Mouse (Mus musculus): ENCODE results near the gene Mcts2.

The Mcts2 gene

GRCm38 (mm10) chr2:152703596-152704255, 16.9 kb downstream of the Mcts2 start:
- no peak for DNase-seq (ENCODE audit: low read depth, low spot score)
- peaks cover 15% of the 10 kb centered on the region for H3K36me3 ChIP-seq (ENCODE audit: control insufficient read depth, insufficient read depth, low read length, poor library complexity, severe bottlenecking)
- H3K27me3 ChIP-seq (ENCODE audit: control insufficient read depth, insufficient read depth, low read length, poor library complexity, severe bottlenecking) = no peaks in the 10 kb centered on the region

- Histone ChIP-seq H3K36me3 (ENCODE audit: control insufficient read depth, insufficient read depth, low read length, poor library complexity, severe bottlenecking) (peaks cover 15% of the 10 kb centered on the region), H3K27me3 (ENCODE audit: control insufficient read depth, insufficient read depth, low read length, poor library complexity, severe bottlenecking) (no peaks in the 10 kb centered on the region)
- DNase-seq (ENCODE audit: low read depth, low spot score) = no peak
These were observed 17.4 kb downstream of the Mcts2 start for GRCm38 (mm10) chr2:152704256-152704605.

GRCm38 (mm10) chr2:152704811-152705370, 18.1 kb downstream of the Mcts2 start:
- Histone ChIP-seq H3K27me3 (ENCODE audit: control insufficient read depth, insufficient read depth, low read length, poor library complexity, severe bottlenecking) (no peaks in the 10 kb centered on the region), H3K36me3 (ENCODE audit: control insufficient read depth, insufficient read depth, low read length, poor library complexity, severe bottlenecking) (peaks cover 15% of the 10 kb centered on the region)
- no peak for DNase-seq (ENCODE audit: low read depth, low spot score)

- H3K36me3 ChIP-seq (ENCODE audit: control insufficient read depth, insufficient read depth, low read length, poor library complexity, severe bottlenecking) = peaks cover 10% of the 10 kb centered on the region
- no peak for DNase-seq (ENCODE audit: low read depth, low spot score)
These were observed 19.2 kb downstream of the Mcts2 start for GRCm38 (mm10) chr2:152705993-152706571.

GRCm38 (mm10) chr2:152707186-152707585, 20.4 kb downstream of the Mcts2 start:
- Histone ChIP-seq H3K36me3 (ENCODE audit: control insufficient read depth, insufficient read depth, low read length, poor library complexity, severe bottlenecking) (peaks cover 10% of the 10 kb centered on the region), H3K27me3 (ENCODE audit: control insufficient read depth, insufficient read depth, low read length, poor library complexity, severe bottlenecking) (no peaks in the 10 kb centered on the region)
- DNase-seq (ENCODE audit: low read depth, low spot score) = no peak

More at GRCm38 (mm10) chr2:152705993-152706571, 19.2 kb downstream of the Mcts2 start:
- H3K27me3 ChIP-seq (ENCODE audit: control insufficient read depth, insufficient read depth, low read length, poor library complexity, severe bottlenecking) = no peaks in the 10 kb centered on the region

- H3K36me3 ChIP-seq (ENCODE audit: control insufficient read depth, insufficient read depth, low read length, poor library complexity, severe bottlenecking) = peaks cover 8% of the 10 kb centered on the region
- DNase-seq (ENCODE audit: low read depth, low spot score) = no peak
- no peaks in the 10 kb centered on the region for H3K27me3 ChIP-seq (ENCODE audit: control insufficient read depth, insufficient read depth, low read length, poor library complexity, severe bottlenecking)
These were observed 20.8 kb downstream of the Mcts2 start for GRCm38 (mm10) chr2:152707627-152708026.

GRCm38 (mm10) chr2:152709066-152709465, 22.2 kb downstream of the Mcts2 start:
- H3K36me3 ChIP-seq (ENCODE audit: control insufficient read depth, insufficient read depth, low read length, poor library complexity, severe bottlenecking) = peaks cover 7% of the 10 kb centered on the region
- no peak for DNase-seq (ENCODE audit: low read depth, low spot score)
- no peaks in the 10 kb centered on the region for H3K27me3 ChIP-seq (ENCODE audit: control insufficient read depth, insufficient read depth, low read length, poor library complexity, severe bottlenecking)

- no peak for DNase-seq (ENCODE audit: low read depth, low spot score)
- no peaks in the 10 kb centered on the region; the same call in 1 of the 2 replicates for H3K36me3 ChIP-seq (ENCODE audit: control insufficient read depth, insufficient read depth, low read length, poor library complexity, severe bottlenecking)
- no peaks in the 10 kb centered on the region for H3K27me3 ChIP-seq (ENCODE audit: control insufficient read depth, insufficient read depth, low read length, poor library complexity, severe bottlenecking)
These were observed 29.5 kb downstream of the Mcts2 start for GRCm38 (mm10) chr2:152716241-152716772.

- Histone ChIP-seq H3K27me3 (ENCODE audit: control insufficient read depth, insufficient read depth, low read length, poor library complexity, severe bottlenecking) (no peaks in the 10 kb centered on the region), H3K36me3 (ENCODE audit: control insufficient read depth, insufficient read depth, low read length, poor library complexity, severe bottlenecking) (no peaks in the 10 kb centered on the region; the same call in 1 of the 2 replicates)
- DNase-seq (ENCODE audit: low read depth, low spot score) = no peak
These were observed 30.8 kb downstream of the Mcts2 start for GRCm38 (mm10) chr2:152717652-152718051.

GRCm38 (mm10) chr2:152718076-152718475, 31.2 kb downstream of the Mcts2 start:
- Histone ChIP-seq H3K27me3 (ENCODE audit: control insufficient read depth, insufficient read depth, low read length, poor library complexity, severe bottlenecking) (no peaks in the 10 kb centered on the region), H3K36me3 (ENCODE audit: control insufficient read depth, insufficient read depth, low read length, poor library complexity, severe bottlenecking) (no peaks in the 10 kb centered on the region; the same call in 1 of the 2 replicates)
- DNase-seq (ENCODE audit: low read depth, low spot score) = no peak

- DNase-seq (ENCODE audit: low read depth, low spot score) = no peak
- H3K27me3 ChIP-seq (ENCODE audit: control insufficient read depth, insufficient read depth, low read length, poor library complexity, severe bottlenecking) = no peaks in the 10 kb centered on the region
- no peaks in the 10 kb centered on the region for H3K36me3 ChIP-seq (ENCODE audit: control insufficient read depth, insufficient read depth, low read length, poor library complexity, severe bottlenecking)
These were observed 37.0 kb downstream of the Mcts2 start for GRCm38 (mm10) chr2:152723651-152724331.

GRCm38 (mm10) chr2:152724332-152724723, 37.5 kb downstream of the Mcts2 start:
- no peak for DNase-seq (ENCODE audit: low read depth, low spot score)

GRCm38 (mm10) chr2:152725178-152725750, 38.4 kb downstream of the Mcts2 start:
- Histone ChIP-seq H3K27me3 (ENCODE audit: control insufficient read depth, insufficient read depth, low read length, poor library complexity, severe bottlenecking) (no peaks in the 10 kb centered on the region), H3K36me3 (ENCODE audit: control insufficient read depth, insufficient read depth, low read length, poor library complexity, severe bottlenecking) (no peaks in the 10 kb centered on the region)
- DNase-seq (ENCODE audit: low read depth, low spot score) = no peak

More at GRCm38 (mm10) chr2:152724332-152724723, 37.5 kb downstream of the Mcts2 start:
- H3K27me3 ChIP-seq (ENCODE audit: control insufficient read depth, insufficient read depth, low read length, poor library complexity, severe bottlenecking) = no peaks in the 10 kb centered on the region
- no peaks in the 10 kb centered on the region for H3K36me3 ChIP-seq (ENCODE audit: control insufficient read depth, insufficient read depth, low read length, poor library complexity, severe bottlenecking)

GRCm38 (mm10) chr2:152726213-152726612, 39.4 kb downstream of the Mcts2 start:
- no peaks in the 10 kb centered on the region for H3K27me3 ChIP-seq (ENCODE audit: control insufficient read depth, insufficient read depth, low read length, poor library complexity, severe bottlenecking)
- no peak for DNase-seq (ENCODE audit: low read depth, low spot score)
- no peaks in the 10 kb centered on the region for H3K36me3 ChIP-seq (ENCODE audit: control insufficient read depth, insufficient read depth, low read length, poor library complexity, severe bottlenecking)

All from splenic B cell, adult 2 months (primary cell).